Mouse (Mus musculus): ENCODE measurements around the gene Ces1g. TPM values are rescaled to one million over a fixed set of nuclear protein-coding genes. Genes with fewer than 3 reads are reported as not detected.

Gene Ces1g
- polyA plus RNA-seq (2015; fragmentation: Nextera tagmentation; extraction: Ambion mirVana) = 0.06 TPM in 1 of 2 replicates, not detected in the other

GRCm38 (mm10) chr8:93337207-93337606 lies at the start of gene Ces1g:
Gene Ces1g (minus strand): TSS chr8:93337308.
- 47% methylated on average over 3 of the region's 3 CpGs for WGBS
- no peaks in the 10 kb centered on the region for H3K4me1 ChIP-seq (ENCODE audit: insufficient read depth, low read length)
- no peak within 1 kb of the TSS for H3K9ac ChIP-seq (replicated peaks; ENCODE audit: low read length)
- no peaks in the 10 kb centered on the region for H3K9me3 ChIP-seq (ENCODE audit: low read length)
- no peaks in the 10 kb centered on the region for H3K36me3 ChIP-seq (ENCODE audit: insufficient read depth, low read length)
- H3K4me2 ChIP-seq (replicated peaks; ENCODE audit: low read depth, low read length) = no peak within 1 kb of the TSS
- no peak within 1 kb of the TSS for H3K27ac ChIP-seq (ENCODE audit: low read length)
- no peaks in the 10 kb centered on the region for H3K27me3 ChIP-seq (ENCODE audit: insufficient read depth, low read length)
- H3K4me3 ChIP-seq (ENCODE audit: low read length) = no peak within 1 kb of the TSS
- no peak for ATAC-seq (ENCODE audit: low FRiP score, low TSS enrichment)

GRCm38 (mm10) chr8:93379625-93380024 lies 42.5 kb upstream of the Ces1g start, which contains the start of gene Ces1h:
Gene Ces1h (minus strand): TSS chr8:93379725.
- Histone ChIP-seq H3K4me3 (ENCODE audit: low read length) (no peak within 1 kb of the TSS), H3K27me3 (ENCODE audit: insufficient read depth, low read length) (no peaks in the 10 kb centered on the region), H3K4me2 (replicated peaks; ENCODE audit: low read depth, low read length) (no peak within 1 kb of the TSS), H3K9me3 (ENCODE audit: low read length) (no peaks in the 10 kb centered on the region), H3K36me3 (ENCODE audit: insufficient read depth, low read length) (no peaks in the 10 kb centered on the region), H3K27ac (ENCODE audit: low read length) (no peak within 1 kb of the TSS), H3K9ac (replicated peaks; ENCODE audit: low read length) (no peak within 1 kb of the TSS), H3K4me1 (ENCODE audit: insufficient read depth, low read length) (no peaks in the 10 kb centered on the region)
- 95% methylated on average over 4 of the region's 4 CpGs for WGBS
- no peak for ATAC-seq (ENCODE audit: low FRiP score, low TSS enrichment)

- H3K27ac ChIP-seq (ENCODE audit: low read length) = no peak overlapping the region
- no peaks in the 10 kb centered on the region for H3K36me3 ChIP-seq (ENCODE audit: insufficient read depth, low read length)
- no peak overlapping the region for H3K4me3 ChIP-seq (ENCODE audit: low read length)
- H3K9ac ChIP-seq (replicated peaks; ENCODE audit: low read length) = no peak overlapping the region
- no peak overlapping the region for H3K4me2 ChIP-seq (replicated peaks; ENCODE audit: low read depth, low read length)
- H3K27me3 ChIP-seq (ENCODE audit: insufficient read depth, low read length) = no peaks in the 10 kb centered on the region
- H3K4me1 ChIP-seq (ENCODE audit: insufficient read depth, low read length) = no peaks in the 10 kb centered on the region
- 20% methylated on average over 2 of the region's 2 CpGs for WGBS
- ATAC-seq (ENCODE audit: low FRiP score, low TSS enrichment) = no peak
- no peaks in the 10 kb centered on the region for H3K9me3 ChIP-seq (ENCODE audit: low read length)
Measured at GRCm38 (mm10) chr8:93369481-93369880, 32.4 kb upstream of the Ces1g start.

GRCm38 (mm10) chr8:93360113-93360512 lies 23.0 kb upstream of the Ces1g start:
- Histone ChIP-seq H3K36me3 (ENCODE audit: insufficient read depth, low read length) (no peaks in the 10 kb centered on the region), H3K27me3 (ENCODE audit: insufficient read depth, low read length) (no peaks in the 10 kb centered on the region), H3K9me3 (ENCODE audit: low read length) (no peaks in the 10 kb centered on the region), H3K4me2 (replicated peaks; ENCODE audit: low read depth, low read length) (no peak overlapping the region), H3K4me3 (ENCODE audit: low read length) (no peak overlapping the region), H3K9ac (replicated peaks; ENCODE audit: low read length) (no peak overlapping the region), H3K27ac (ENCODE audit: low read length) (no peak overlapping the region), H3K4me1 (ENCODE audit: insufficient read depth, low read length) (no peaks in the 10 kb centered on the region)
- ATAC-seq (ENCODE audit: low FRiP score, low TSS enrichment) = no peak

- no peaks in the 10 kb centered on the region for H3K36me3 ChIP-seq (ENCODE audit: insufficient read depth, low read length)
- H3K9ac ChIP-seq (replicated peaks; ENCODE audit: low read length) = no peak overlapping the region
- no peak overlapping the region for H3K4me3 ChIP-seq (ENCODE audit: low read length)
- H3K4me2 ChIP-seq (replicated peaks; ENCODE audit: low read depth, low read length) = no peak overlapping the region
- H3K9me3 ChIP-seq (ENCODE audit: low read length) = no peaks in the 10 kb centered on the region
- H3K27me3 ChIP-seq (ENCODE audit: insufficient read depth, low read length) = no peaks in the 10 kb centered on the region
- ATAC-seq (ENCODE audit: low FRiP score, low TSS enrichment) = no peak
- 85% methylated on average over 2 of the region's 2 CpGs for WGBS
- no peak overlapping the region for H3K27ac ChIP-seq (ENCODE audit: low read length)
- H3K4me1 ChIP-seq (ENCODE audit: insufficient read depth, low read length) = no peaks in the 10 kb centered on the region
Measured at GRCm38 (mm10) chr8:93339531-93339930, 2.4 kb upstream of the Ces1g start.

- H3K4me1 ChIP-seq (ENCODE audit: insufficient read depth, low read length) = no peaks in the 10 kb centered on the region
- no peak overlapping the region for H3K27ac ChIP-seq (ENCODE audit: low read length)
- H3K9ac ChIP-seq (replicated peaks; ENCODE audit: low read length) = no peak overlapping the region
- 63% methylated on average over 1 of the region's 1 CpGs for WGBS
- ATAC-seq (ENCODE audit: low FRiP score, low TSS enrichment) = no peak
- no peaks in the 10 kb centered on the region for H3K9me3 ChIP-seq (ENCODE audit: low read length)
- H3K4me2 ChIP-seq (replicated peaks; ENCODE audit: low read depth, low read length) = no peak overlapping the region
- H3K4me3 ChIP-seq (ENCODE audit: low read length) = no peak overlapping the region
- no peaks in the 10 kb centered on the region for H3K36me3 ChIP-seq (ENCODE audit: insufficient read depth, low read length)
- no peaks in the 10 kb centered on the region for H3K27me3 ChIP-seq (ENCODE audit: insufficient read depth, low read length)
Measured at GRCm38 (mm10) chr8:93332703-93333102, 4.4 kb downstream of the Ces1g start.

GRCm38 (mm10) chr8:93331151-93331550 lies 6.0 kb downstream of the Ces1g start:
- Histone ChIP-seq H3K9ac (replicated peaks; ENCODE audit: low read length) (no peak overlapping the region), H3K27ac (ENCODE audit: low read length) (no peak overlapping the region), H3K9me3 (ENCODE audit: low read length) (no peaks in the 10 kb centered on the region), H3K4me3 (ENCODE audit: low read length) (no peak overlapping the region), H3K4me2 (replicated peaks; ENCODE audit: low read depth, low read length) (no peak overlapping the region), H3K36me3 (ENCODE audit: insufficient read depth, low read length) (no peaks in the 10 kb centered on the region), H3K27me3 (ENCODE audit: insufficient read depth, low read length) (no peaks in the 10 kb centered on the region), H3K4me1 (ENCODE audit: insufficient read depth, low read length) (no peaks in the 10 kb centered on the region)
- WGBS = 96% methylated on average over 2 of the region's 2 CpGs
- no peak for ATAC-seq (ENCODE audit: low FRiP score, low TSS enrichment)

- Histone ChIP-seq H3K27me3 (ENCODE audit: insufficient read depth, low read length) (no peaks in the 10 kb centered on the region), H3K4me1 (ENCODE audit: insufficient read depth, low read length) (no peaks in the 10 kb centered on the region), H3K4me3 (ENCODE audit: low read length) (no peak overlapping the region), H3K4me2 (replicated peaks; ENCODE audit: low read depth, low read length) (no peak overlapping the region), H3K9me3 (ENCODE audit: low read length) (no peaks in the 10 kb centered on the region), H3K9ac (replicated peaks; ENCODE audit: low read length) (no peak overlapping the region), H3K27ac (ENCODE audit: low read length) (no peak overlapping the region), H3K36me3 (ENCODE audit: insufficient read depth, low read length) (no peaks in the 10 kb centered on the region)
- 67% methylated on average over 2 of the region's 2 CpGs for WGBS
- no peak for ATAC-seq (ENCODE audit: low FRiP score, low TSS enrichment)
Measured at GRCm38 (mm10) chr8:93325123-93325522, 12.0 kb downstream of the Ces1g start.

- Histone ChIP-seq H3K4me2 (replicated peaks; ENCODE audit: low read depth, low read length) (no peak overlapping the region), H3K27me3 (ENCODE audit: insufficient read depth, low read length) (no peaks in the 10 kb centered on the region), H3K4me1 (ENCODE audit: insufficient read depth, low read length) (no peaks in the 10 kb centered on the region), H3K36me3 (ENCODE audit: insufficient read depth, low read length) (no peaks in the 10 kb centered on the region), H3K4me3 (ENCODE audit: low read length) (no peak overlapping the region), H3K9me3 (ENCODE audit: low read length) (no peaks in the 10 kb centered on the region), H3K9ac (replicated peaks; ENCODE audit: low read length) (no peak overlapping the region), H3K27ac (ENCODE audit: low read length) (no peak overlapping the region)
- WGBS = 83% methylated on average over 2 of the region's 2 CpGs
- ATAC-seq (ENCODE audit: low FRiP score, low TSS enrichment) = no peak
Measured at GRCm38 (mm10) chr8:93317031-93317430, 20.1 kb downstream of the Ces1g start.

- Histone ChIP-seq H3K9me3 (ENCODE audit: low read length) (no peaks in the 10 kb centered on the region), H3K36me3 (ENCODE audit: insufficient read depth, low read length) (no peaks in the 10 kb centered on the region), H3K4me3 (ENCODE audit: low read length) (no peak overlapping the region), H3K9ac (replicated peaks; ENCODE audit: low read length) (no peak overlapping the region), H3K4me2 (replicated peaks; ENCODE audit: low read depth, low read length) (no peak overlapping the region), H3K4me1 (ENCODE audit: insufficient read depth, low read length) (no peaks in the 10 kb centered on the region), H3K27ac (ENCODE audit: low read length) (no peak overlapping the region), H3K27me3 (ENCODE audit: insufficient read depth, low read length) (no peaks in the 10 kb centered on the region)
- WGBS = 85% methylated on average over 2 of the region's 2 CpGs
- no peak for ATAC-seq (ENCODE audit: low FRiP score, low TSS enrichment)
Measured at GRCm38 (mm10) chr8:93315557-93315956, 21.6 kb downstream of the Ces1g start.
